9 mouse cellular contexts compared by ENCODE assay signal in genomic region chr4:155775855-155776254, GRCm38 (mm10). TPM values are rescaled to one million over a fixed set of nuclear protein-coding genes. Genes with fewer than 3 reads are reported as not detected.
DNase-seq lines count a peak whose midpoint lies in the region; ATAC-seq lines count a peak whose summit lies in the region.
"Had no signal": no experiment of that assay in that cellular context is flagged by ENCODE, and none has a peak within 500 bp of the region (broad histone marks: within the 10 kb centered on the region; RNA-seq: fewer than 3 reads in every experiment).

No protein-coding gene starts in this region.

- peak; percentile 58 to 64 for DNase-seq in heart, adult 18-20 months
- DNase-seq in adrenal gland, postnatal 14 days, result peak; percentile 60
- peak; percentile 56 for DNase-seq in heart, adult 8-10 months (ENCODE audit: low spot score)
- DNase-seq in kidney, postnatal 36 days, result peak; percentile 56 to 77
- no peak for DNase-seq in thymus, postnatal 10 days (ENCODE audit: low spot score in 2 of 2)
- DNase-seq in embryo, embryonic 10 days (ENCODE audit: low spot score), result no peak
- DNase-seq in ovary, postnatal 36 days (ENCODE audit: low spot score), result no peak

- H3K27me3 ChIP-seq in heart, embryonic 12.5 days (replicated peaks), result peaks cover 42% of the 10 kb centered on the region

- no peak for ATAC-seq in heart, embryonic 12.5 days (ENCODE audit: insufficient number of reproducible peaks, low FRiP score)

- WGBS in heart, embryonic 12.5 days, result 59% methylated on average over 3 of the region's 3 CpGs

- H3K9me3 ChIP-seq in heart, embryonic 12.5 days (replicated peaks), result no peaks in the 10 kb centered on the region

- H3K4me2 ChIP-seq in heart, embryonic 12.5 days, result no peak overlapping the region

- H3K4me1 ChIP-seq in heart, embryonic 12.5 days (replicated peaks), result peaks cover 52% of the 10 kb centered on the region

- H3K36me3 ChIP-seq in heart, embryonic 12.5 days, result no peaks in the 10 kb centered on the region

- no peak overlapping the region for H3K4me3 ChIP-seq in heart, embryonic 12.5 days

- no peak overlapping the region for H3K27ac ChIP-seq in heart, embryonic 12.5 days (ENCODE audit: poor library complexity, severe bottlenecking)

- no peak overlapping the region for H3K9ac ChIP-seq in heart, embryonic 12.5 days

RNA-seq across cellular contexts. Expression of gene Vwa1, which starts 1.4 kb away (rescaled TPM):
- total RNA-seq in heart, adult 18-20 months (2021), result 10 to 100 TPM in 1 of 2 experiments, 1 to 10 TPM in 1; 7.1 to 14.6 TPM
- polyA plus RNA-seq in heart, embryonic 12.5 days (2016; fragmentation: Nextera tagmentation; extraction: Ambion mirVana), result 1.7 TPM in 2 replicates
- total RNA-seq in adrenal gland, postnatal 14 days (2021), result 5.2 and 5.5 TPM in 2 replicates
- 1 to 10 TPM; 5.6 to 9.8 (median 8.1) TPM for total RNA-seq in heart, adult 8-10 months (2022)

RNA-seq across cellular contexts. Expression of gene Tmem88b, which starts 9.8 kb away (rescaled TPM):
- total RNA-seq in heart, adult 18-20 months (2021), result under 1 TPM; 0.42 to 0.85 TPM
- polyA plus RNA-seq in heart, embryonic 12.5 days (2016; fragmentation: Nextera tagmentation; extraction: Ambion mirVana), result 7.0 and 7.2 TPM in 2 replicates
- 0.79 and 0.82 TPM in 2 replicates for total RNA-seq in adrenal gland, postnatal 14 days (2021)
- total RNA-seq in heart, adult 8-10 months (2022), result 1 to 10 TPM in 1 of 4 experiments, under 1 TPM in 3; 0.66 to 1.1 (median 0.81) TPM

RNA-seq across cellular contexts. Expression of gene Ankrd65, which starts 14.4 kb away (rescaled TPM):
- not detected for total RNA-seq in heart, adult 18-20 months (2021)
- polyA plus RNA-seq in heart, embryonic 12.5 days (2016; fragmentation: Nextera tagmentation; extraction: Ambion mirVana), result not detected in 2 replicates
- total RNA-seq in adrenal gland, postnatal 14 days (2021), result not detected in 2 replicates
- total RNA-seq in heart, adult 8-10 months (2022), result not detected
- total RNA-seq: neutrophil, adult 5-6 weeks had no signal

RNA-seq across cellular contexts. Expression of gene Atad3a, which starts 15.0 kb away (rescaled TPM):
- total RNA-seq in heart, adult 18-20 months (2021), result 10 to 100 TPM; 44.6 to 44.8 TPM
- polyA plus RNA-seq in heart, embryonic 12.5 days (2016; fragmentation: Nextera tagmentation; extraction: Ambion mirVana), result 102 and 104 TPM in 2 replicates
- 117 and 127 TPM in 2 replicates for total RNA-seq in adrenal gland, postnatal 14 days (2021)
- total RNA-seq in heart, adult 8-10 months (2022), result 10 to 100 TPM; 34.9 to 45.7 (median 40.8) TPM

RNA-seq across cellular contexts. Expression of gene Mrpl20, which starts 26.8 kb away (rescaled TPM):
- 10 to 100 TPM; 76.7 to 79.8 TPM for total RNA-seq in heart, adult 18-20 months (2021)
- polyA plus RNA-seq in heart, embryonic 12.5 days (2016; fragmentation: Nextera tagmentation; extraction: Ambion mirVana), result 137 and 151 TPM in 2 replicates
- total RNA-seq in adrenal gland, postnatal 14 days (2021), result 194 and 200 TPM in 2 replicates
- 10 to 100 TPM; 78.5 to 86.8 (median 80.6) TPM for total RNA-seq in heart, adult 8-10 months (2022)

Comparison
In these comparisons a context has a peak if more than half of its experiments do, and no peak if none do; other contexts are left out.
1. DNase-seq: peak in heart, adult 18-20 months (2 of 2), adrenal gland, postnatal 14 days (single experiment), heart, adult 8-10 months (single experiment) and kidney, postnatal 36 days (2 of 2); none in thymus, postnatal 10 days (0 of 2), embryo, embryonic 10 days (single experiment) and ovary, postnatal 36 days (single experiment).